ENCODE assay signal across 8 mouse cellular contexts in genomic region chr2:151978494-151978893, GRCm38 (mm10). TPM values are rescaled to one million over a fixed set of nuclear protein-coding genes. Genes with fewer than 3 reads are reported as not detected.
DNase-seq lines count a peak whose midpoint lies in the region; ATAC-seq and TF ChIP-seq lines count a peak whose summit lies in the region.

No protein-coding gene starts in this region.

- no peaks in the 10 kb centered on the region for H3K27me3 ChIP-seq in lung, embryonic 15.5 days
- peaks cover 18% of the 10 kb centered on the region for H3K27me3 ChIP-seq in heart, embryonic 14.5 days (ENCODE audit: control insufficient read depth, insufficient read depth, low read length)
- peaks cover 18% of the 10 kb centered on the region for H3K27me3 ChIP-seq in limb, embryonic 13.5 days
- H3K27me3 ChIP-seq in small intestine, adult 2 months (ENCODE audit: control insufficient read depth, insufficient read depth, low read length): no peaks in the 10 kb centered on the region

- DNase-seq in lung, adult 18-20 months: no peak
- DNase-seq in layer of hippocampus, adult 8-10 months (ENCODE audit: low spot score in 2 of 2): no peak
- DNase-seq in cerebellum, postnatal 36 days: no peak
- DNase-seq in yolk sac, embryonic 10.5 days (ENCODE audit: low spot score): no peak

- no peak for TF ChIP-seq POLR2A in small intestine, adult 2 months (IDR thresholded peaks at IDR 0.05; ENCODE audit: low read depth, low read length)

- H3K9ac ChIP-seq in lung, embryonic 15.5 days: no peak overlapping the region
- H3K9ac ChIP-seq in heart, embryonic 14.5 days (ENCODE audit: low read length): no peak overlapping the region
- no peak overlapping the region for H3K9ac ChIP-seq in limb, embryonic 13.5 days

- no peaks in the 10 kb centered on the region for H3K9me3 ChIP-seq in lung, embryonic 15.5 days
- H3K9me3 ChIP-seq in heart, embryonic 14.5 days (ENCODE audit: control insufficient read depth, low read length): no peaks in the 10 kb centered on the region
- no peaks in the 10 kb centered on the region for H3K9me3 ChIP-seq in limb, embryonic 13.5 days

- peak overlapping the region; percentile 81; the same call in 1 of the 2 replicates for H3K4me3 ChIP-seq in lung, embryonic 15.5 days
- H3K4me3 ChIP-seq in heart, embryonic 14.5 days (ENCODE audit: control insufficient read depth in 1 of 2, insufficient read depth in 1 of 2, low read depth in 1 of 2, low read length in 2 of 2): no peak overlapping the region
- peak overlapping the region; percentile 69 for H3K4me3 ChIP-seq in limb, embryonic 13.5 days
- H3K4me3 ChIP-seq in small intestine, adult 2 months (ENCODE audit: low read depth, low read length): no peak overlapping the region

- no peak for ATAC-seq in lung, embryonic 15.5 days (ENCODE audit: borderline replicate concordance, extremely low read depth, low FRiP score, low TSS enrichment)
- no peak for ATAC-seq in heart, embryonic 14.5 days (ENCODE audit: insufficient number of reproducible peaks, insufficient read depth, low FRiP score, low read depth)
- no peak for ATAC-seq in limb, embryonic 13.5 days (ENCODE audit: low FRiP score, low read depth)

- H3K27ac ChIP-seq in lung, embryonic 15.5 days: 0 out of 2 replicates have a peak overlapping the region, but pooled peaks have one; percentile 6
- no peak overlapping the region for H3K27ac ChIP-seq in heart, embryonic 14.5 days (replicated peaks in 1 of 2; ENCODE audit: control insufficient read depth in 1 of 2, insufficient read depth in 1 of 2, low read depth in 2 of 2, low read length in 2 of 2)
- no peak overlapping the region for H3K27ac ChIP-seq in limb, embryonic 13.5 days
- peak overlapping the region; percentile 43 for H3K27ac ChIP-seq in small intestine, adult 2 months (ENCODE audit: insufficient read depth, low read depth, low read length)

- H3K4me2 ChIP-seq in lung, embryonic 15.5 days: peak overlapping the region; percentile 79
- 0 out of 2 replicates have a peak overlapping the region, but pooled peaks have one; percentile 92 for H3K4me2 ChIP-seq in heart, embryonic 14.5 days (ENCODE audit: low read length)
- H3K4me2 ChIP-seq in limb, embryonic 13.5 days (replicated peaks): peak overlapping the region; percentile 86

- WGBS in lung, embryonic 15.5 days: 74% methylated on average over 6 of the region's 6 CpGs
- 82% methylated on average over 6 of the region's 6 CpGs for WGBS in heart, embryonic 14.5 days
- 51% methylated on average over 6 of the region's 6 CpGs for WGBS in limb, embryonic 13.5 days
- WGBS in small intestine, adult 2 months: 49% methylated on average over 6 of the region's 6 CpGs

- H3K4me1 ChIP-seq in lung, embryonic 15.5 days: peaks cover 58% of the 10 kb centered on the region
- peaks cover 17 to 27% of the 10 kb centered on the region in 2 experiments for H3K4me1 ChIP-seq in heart, embryonic 14.5 days (ENCODE audit: control insufficient read depth in 2 of 2, insufficient read depth in 2 of 2, low read length in 2 of 2)
- peaks cover 37% of the 10 kb centered on the region for H3K4me1 ChIP-seq in limb, embryonic 13.5 days
- peaks cover 39% of the 10 kb centered on the region for H3K4me1 ChIP-seq in small intestine, adult 2 months (ENCODE audit: control insufficient read depth, insufficient read depth, insufficient read length, low read length)

- H3K36me3 ChIP-seq in lung, embryonic 15.5 days: no peaks in the 10 kb centered on the region
- H3K36me3 ChIP-seq in heart, embryonic 14.5 days (ENCODE audit: control insufficient read depth, insufficient read depth, low read length): no peaks in the 10 kb centered on the region
- H3K36me3 ChIP-seq in limb, embryonic 13.5 days: no peaks in the 10 kb centered on the region
- H3K36me3 ChIP-seq in small intestine, adult 2 months (ENCODE audit: control insufficient read depth, insufficient read depth, low read length): no peaks in the 10 kb centered on the region

- TF ChIP-seq CTCF in small intestine, adult 2 months (IDR thresholded peaks at IDR 0.05; ENCODE audit: extremely low read depth, insufficient read length, insufficient replicate concordance, low read depth, low read length): no peak

RNA-seq across cellular contexts. Expression of gene Fam110a, which starts 1.5 kb away (rescaled TPM):
- polyA plus RNA-seq in lung, embryonic 15.5 days (2015; fragmentation: Nextera tagmentation; extraction: Ambion mirVana): 32.5 and 34.1 TPM in 2 replicates
- 8.3 and 9.3 TPM in 2 replicates for polyA plus RNA-seq in heart, embryonic 14.5 days (2014; fragmentation: Nextera tagmentation; extraction: Ambion mirVana)
- polyA plus RNA-seq in limb, embryonic 13.5 days (2015; fragmentation: Nextera tagmentation; extraction: Ambion mirVana): 23.0 and 25.4 TPM in 2 replicates
- polyA plus RNA-seq in small intestine, adult 2 months (2012; rRNA removed): 10.7 and 14.0 TPM in 2 replicates
- 1 to 10 TPM; 5.9 to 8.0 (median 7.2) TPM for total RNA-seq in layer of hippocampus, adult 8-10 months (2022)

RNA-seq across cellular contexts. Expression of gene Slc52a3, which starts 17.8 kb away (rescaled TPM):
- 2.7 and 2.8 TPM in 2 replicates for polyA plus RNA-seq in lung, embryonic 15.5 days (2015; fragmentation: Nextera tagmentation; extraction: Ambion mirVana)
- 0.09 and 0.22 TPM in 2 replicates for polyA plus RNA-seq in heart, embryonic 14.5 days (2014; fragmentation: Nextera tagmentation; extraction: Ambion mirVana)
- 1.6 and 1.8 TPM in 2 replicates for polyA plus RNA-seq in limb, embryonic 13.5 days (2015; fragmentation: Nextera tagmentation; extraction: Ambion mirVana)
- 26.8 and 274 TPM in 2 replicates for polyA plus RNA-seq in small intestine, adult 2 months (2012; rRNA removed)
- total RNA-seq in layer of hippocampus, adult 8-10 months (2022): 1 to 10 TPM; 2.1 to 3.9 (median 2.1) TPM

Comparison
In these comparisons a context has a peak if more than half of its experiments do, and no peak if none do; other contexts are left out.
1. H3K27ac ChIP-seq: peak in lung, embryonic 15.5 days (single experiment) and small intestine, adult 2 months (single experiment); none in heart, embryonic 14.5 days (0 of 2) and limb, embryonic 13.5 days (single experiment).
2. H3K4me3 ChIP-seq: peak in lung, embryonic 15.5 days (single experiment) and limb, embryonic 13.5 days (single experiment); none in heart, embryonic 14.5 days (0 of 2) and small intestine, adult 2 months (single experiment).
3. Peak in every context shown above with its lines, with median percentiles within 50 percentile points of each other: H3K4me2 ChIP-seq.